Mouse (Mus musculus): ENCODE results near the gene Dyrk2.

The Dyrk2 gene

GRCm38 (mm10) chr10:118846991-118847545 is 22.9 kb downstream of the Dyrk2 start:
- no peak for DNase-seq (ENCODE audit: low read depth, low spot score)

DNA sequence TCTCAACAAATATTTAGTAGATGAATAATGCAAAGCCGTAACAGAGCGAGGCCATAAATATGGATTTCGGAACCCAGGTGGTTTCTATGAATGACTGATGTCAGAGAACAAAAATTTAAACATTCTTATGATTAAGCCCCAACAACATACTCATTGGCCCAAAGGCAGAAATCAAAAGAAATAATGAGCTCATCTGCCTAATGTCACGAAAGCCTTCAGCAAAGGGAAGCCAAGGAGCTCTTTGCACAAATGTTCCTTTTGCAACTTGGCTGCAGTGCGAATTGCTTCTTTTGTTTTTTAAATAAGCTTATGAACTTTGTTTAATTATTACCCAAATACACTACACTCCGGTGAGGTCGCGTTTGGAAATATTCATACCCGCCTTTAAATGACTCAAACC is 29.4 kb downstream of the Dyrk2 start:
- no peak for DNase-seq (ENCODE audit: low read depth, low spot score)

DNA sequence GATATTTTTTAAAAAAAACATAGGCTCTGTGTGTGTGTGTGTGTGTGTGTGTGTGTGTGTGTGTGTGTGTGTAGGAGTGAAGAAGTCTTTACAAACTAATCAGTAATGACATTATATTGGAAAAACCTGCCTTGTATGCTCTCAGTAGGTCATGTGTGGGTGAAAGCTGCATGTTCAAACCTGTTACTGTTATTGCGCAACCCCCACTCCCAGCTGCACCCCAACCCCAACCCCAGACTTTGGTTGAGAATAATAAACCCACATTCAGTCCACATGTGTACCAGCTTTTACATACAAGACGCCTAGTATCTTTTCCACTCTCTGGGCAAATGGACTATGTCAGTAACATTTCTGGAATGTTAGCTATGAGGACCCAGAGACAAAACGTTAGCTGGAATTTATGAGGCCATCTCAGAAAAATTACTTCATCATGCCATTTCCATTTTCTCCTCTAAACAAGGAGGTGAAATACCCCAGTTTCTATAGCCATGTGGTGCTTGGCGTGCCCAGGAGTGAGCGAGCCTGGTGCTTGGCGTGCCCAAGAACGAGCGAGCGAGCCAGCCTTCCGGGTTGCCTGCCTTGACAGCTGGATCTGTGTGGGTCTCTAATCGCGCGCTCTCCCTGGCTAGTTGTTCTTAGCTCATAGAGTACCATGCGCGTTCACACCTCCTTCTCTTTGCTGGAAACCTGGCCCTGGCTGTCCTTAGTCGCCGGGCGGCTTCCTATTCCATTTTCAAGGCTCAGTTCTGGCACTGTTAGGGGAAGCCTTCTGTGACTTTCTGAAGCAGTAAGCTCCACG is 30.5 kb downstream of the Dyrk2 start:
- DNase-seq (ENCODE audit: low read depth, low spot score): no peak

- DNase-seq (ENCODE audit: low read depth, low spot score): no peak
Measured at GRCm38 (mm10) chr10:118837636-118838035, 32.4 kb downstream of the Dyrk2 start.

DNA sequence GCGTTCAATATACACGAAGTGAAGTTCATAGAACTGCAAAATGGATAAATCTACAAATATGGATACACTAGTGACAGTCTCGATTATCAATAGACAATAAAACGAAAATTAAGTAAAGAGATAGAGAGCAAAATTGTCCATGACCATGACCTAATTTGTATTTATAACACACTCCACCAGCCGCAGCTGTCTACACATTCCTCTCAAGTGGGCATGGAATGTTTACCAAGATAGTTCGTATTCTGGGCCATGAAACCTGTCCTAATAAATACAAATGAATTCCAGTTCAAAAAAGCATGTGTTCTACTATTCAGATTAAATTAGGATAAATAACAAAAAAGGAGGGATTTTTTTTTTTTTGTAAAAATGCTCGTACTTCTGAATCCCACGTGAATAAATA is 38.8 kb downstream of the Dyrk2 start:
- no peak for DNase-seq (ENCODE audit: low read depth, low spot score)

GRCm38 (mm10) chr10:118829641-118830040 is 40.4 kb downstream of the Dyrk2 start:
- DNase-seq (ENCODE audit: low read depth, low spot score): no peak

DNA sequence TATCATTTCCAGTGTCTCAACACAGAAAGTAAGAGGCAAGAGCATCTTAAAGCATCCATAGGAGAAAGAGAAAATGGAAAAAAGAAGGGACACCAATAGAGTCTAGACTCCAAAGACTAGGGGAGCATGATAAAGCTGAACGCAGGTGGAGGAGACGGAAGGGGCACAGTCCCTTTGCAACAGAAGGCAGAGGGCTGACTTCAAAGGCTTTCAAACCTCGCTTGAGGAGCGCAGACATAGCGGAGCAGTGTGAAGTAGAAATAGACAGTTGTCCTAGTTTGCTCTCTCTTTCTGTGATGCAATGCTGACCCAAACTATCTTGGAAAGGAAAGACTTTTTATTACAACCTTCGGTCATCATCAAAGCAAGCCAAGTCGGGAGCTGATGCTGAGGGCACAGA is 42.9 kb downstream of the Dyrk2 start:
- DNase-seq (ENCODE audit: low read depth, low spot score): no peak

DNA sequence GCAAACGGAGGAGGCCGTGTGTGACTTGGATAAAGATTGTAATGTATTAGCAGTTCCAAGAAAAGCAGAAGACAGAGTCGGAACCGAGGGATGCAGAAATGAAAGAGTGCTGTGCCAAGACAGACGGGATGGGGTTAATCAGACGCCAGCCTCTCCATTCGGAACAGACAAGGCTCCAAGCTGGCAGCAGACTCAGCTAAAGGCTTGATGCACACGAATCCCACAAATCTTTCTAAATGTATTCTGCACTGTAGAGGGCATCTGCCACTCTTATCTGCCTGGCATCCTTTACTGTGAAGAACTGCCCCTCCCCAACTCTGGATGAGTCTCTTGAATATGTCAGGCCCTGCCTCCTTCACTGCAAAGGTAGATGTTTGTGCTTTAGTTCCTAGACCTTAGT is 45.2 kb downstream of the Dyrk2 start:
- no peak for DNase-seq (ENCODE audit: low read depth, low spot score)

- DNase-seq (ENCODE audit: low read depth, low spot score): no peak
Measured at GRCm38 (mm10) chr10:118820901-118821300, 49.1 kb downstream of the Dyrk2 start.

- no peak for DNase-seq (ENCODE audit: low read depth, low spot score)
Measured at GRCm38 (mm10) chr10:118819846-118820245, 50.2 kb downstream of the Dyrk2 start.

- no peak for DNase-seq (ENCODE audit: low read depth, low spot score)
Measured at GRCm38 (mm10) chr10:118817089-118817488, 52.9 kb downstream of the Dyrk2 start.

DNA sequence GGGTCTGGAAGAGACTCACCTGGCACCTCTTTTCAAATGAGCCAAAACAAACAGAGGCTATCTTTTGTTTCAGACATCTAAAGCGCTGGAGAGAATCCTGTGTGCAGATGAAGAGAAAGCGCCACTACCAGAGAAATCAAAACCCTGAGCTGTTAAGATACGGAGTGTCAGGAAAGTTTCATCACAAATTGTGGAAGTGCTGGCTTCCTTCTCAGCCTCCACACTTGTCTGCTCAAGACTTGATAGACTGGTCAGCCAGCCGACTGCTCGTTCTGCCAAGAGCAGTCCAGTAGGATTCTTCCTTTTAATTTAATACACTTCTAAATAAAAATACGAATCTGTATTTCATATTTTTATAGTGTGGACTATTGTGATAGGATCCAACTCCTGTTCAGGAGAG is 58.1 kb downstream of the Dyrk2 start:
- no peak for DNase-seq (ENCODE audit: low read depth, low spot score)

DNA sequence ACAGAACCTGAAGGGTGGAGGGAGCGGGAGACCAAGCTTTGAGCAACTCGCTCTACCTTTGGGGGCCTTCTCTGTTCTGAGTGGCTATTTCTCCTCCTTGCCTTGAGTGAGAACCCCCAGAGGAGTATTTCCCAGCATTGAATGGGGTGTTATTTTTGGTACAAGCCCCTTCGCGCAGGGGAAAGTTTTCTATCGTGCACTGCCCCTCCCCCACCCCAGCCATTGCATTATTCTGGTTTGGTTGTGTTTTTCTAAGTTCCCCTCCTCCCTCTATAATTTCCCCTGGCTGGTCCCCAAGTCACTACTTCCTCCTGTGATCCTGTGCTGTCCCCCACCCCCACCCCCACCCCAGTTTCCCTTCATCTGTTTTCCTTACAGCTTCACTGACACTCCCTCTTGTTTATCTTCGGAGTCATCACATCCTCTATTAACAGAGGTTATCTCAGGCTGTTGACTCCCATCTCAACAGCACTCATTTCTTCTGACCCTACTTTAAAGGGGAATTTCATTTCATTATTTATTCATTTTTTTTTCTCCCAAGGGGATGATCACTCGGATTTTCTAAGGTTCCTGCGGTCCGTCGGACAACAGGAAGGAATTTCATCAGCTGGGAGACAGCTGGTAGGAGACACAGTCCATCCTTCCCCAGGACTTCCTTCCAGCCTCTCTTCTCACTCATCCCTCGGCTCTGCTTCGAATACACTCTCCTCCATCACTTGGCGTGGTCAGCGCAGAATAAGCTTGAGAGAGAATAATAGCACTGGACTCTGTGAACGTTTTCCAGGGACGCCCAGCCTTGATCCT is 58.9 kb downstream of the Dyrk2 start:
- no peak for DNase-seq (ENCODE audit: low read depth, low spot score)

All from 3T3-L1 (cell line).